ENCODE assay signal across 13 mouse cellular contexts in the genomic region with DNA sequence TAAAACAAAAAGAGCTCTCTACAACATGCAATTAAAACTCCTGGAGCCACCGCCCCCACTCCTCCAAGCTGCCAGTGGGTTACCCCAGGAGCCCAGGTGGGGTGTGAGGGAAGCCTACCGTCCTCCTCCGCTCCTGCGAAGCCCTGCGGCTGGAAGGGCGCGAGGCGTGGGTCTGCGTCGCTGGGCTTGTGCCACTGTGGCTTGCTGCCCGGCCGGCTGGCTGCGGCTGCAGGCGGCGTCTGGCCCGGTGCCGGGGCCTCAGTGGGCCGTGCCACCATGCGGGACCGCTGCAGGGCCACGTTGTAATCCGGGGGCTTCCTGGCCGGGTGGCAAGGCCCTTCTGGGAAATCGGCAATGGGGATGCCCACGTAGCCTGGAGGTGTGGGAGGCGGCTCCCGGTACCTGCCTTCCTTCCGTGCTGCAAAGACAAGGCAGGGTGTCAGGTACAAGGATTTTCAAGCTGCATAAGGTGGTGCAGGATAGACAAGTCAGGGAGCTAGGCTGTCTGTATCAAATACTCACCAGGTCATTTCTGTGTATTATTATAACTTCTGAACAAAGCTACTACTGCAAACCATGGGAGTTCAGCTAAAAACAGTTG.
DNase-seq lines count a peak whose midpoint lies in the region; ATAC-seq and TF ChIP-seq lines count a peak whose summit lies in the region.
"Had no signal": no experiment of that assay in that cellular context is flagged by ENCODE, and none has a peak within 500 bp of the region (broad histone marks: within the 10 kb centered on the region; RNA-seq: fewer than 3 reads in every experiment).

No protein-coding gene starts in this region.

- no peak for TF ChIP-seq CTCF in cerebellum, adult 2 months (IDR thresholded peaks at IDR 0.05; ENCODE audit: borderline replicate concordance, insufficient read depth, low read depth, low read length)

- 68% methylated on average over 28 of the region's 28 CpGs for WGBS in cerebellum, adult 2 months
- WGBS in neural tube, embryonic 15.5 days, result 93% methylated on average over 28 of the region's 28 CpGs

- peak overlapping the region; percentile 61 for H3K9ac ChIP-seq in ES-E14 (ENCODE audit: insufficient read depth, low read depth, low read length, poor library complexity, severe bottlenecking)
- H3K9ac ChIP-seq in neural tube, embryonic 15.5 days (replicated peaks), result no peak overlapping the region
- H3K9ac ChIP-seq: embryonic facial prominence, embryonic 12.5 days; lung, embryonic 14.5 days had no signal

- no peak overlapping the region for H3K4me2 ChIP-seq in neural tube, embryonic 15.5 days
- H3K4me2 ChIP-seq: embryonic facial prominence, embryonic 12.5 days; lung, embryonic 14.5 days had no signal

- DNase-seq in heart, postnatal 4 days, result peak; percentile 18
- DNase-seq in heart, adult 9 months (ENCODE audit: low spot score in 2 of 2), result no peak
- DNase-seq in ES-E14 (ENCODE audit: low read depth, low spot score), result peak; percentile 28
- DNase-seq in cerebellum, adult 2 months, result peak; percentile 50 to 53
- DNase-seq in Muller cell, postnatal 12 days (ENCODE audit: inconsistent ontology term), result no peak
- DNase-seq in kidney, postnatal 4 days, result no peak
- DNase-seq: adrenal gland, postnatal 25 days; lung, embryonic 14.5 days; thymus, postnatal 14 days had no signal

- in situ Hi-C loops in ES-E14 (cut with MboI; ENCODE audit: low sequenced_read_pairs in 2 of 2, unreplicated experiment in 2 of 2), result no loop called here

- H3K27ac ChIP-seq in ES-E14 (ENCODE audit: insufficient read depth, low read depth, low read length, poor library complexity, severe bottlenecking), result no peak overlapping the region
- no peak overlapping the region for H3K27ac ChIP-seq in cerebellum, adult 2 months (ENCODE audit: insufficient read depth, low read length)
- no peak overlapping the region for H3K27ac ChIP-seq in neural tube, embryonic 15.5 days (replicated peaks)
- H3K27ac ChIP-seq: embryonic facial prominence, embryonic 12.5 days; limb, embryonic 10.5 days had no signal

- H3K4me3 ChIP-seq in ES-E14 (ENCODE audit: insufficient read depth in 1 of 2, low read depth in 1 of 2, low read length in 2 of 2, poor library complexity in 1 of 2, severe bottlenecking in 1 of 2), result peak overlapping the region; percentile 55 to 67; a peak in 3 of 4 replicates
- peak overlapping the region; percentile 15 for H3K4me3 ChIP-seq in cerebellum, adult 2 months (replicated peaks; ENCODE audit: insufficient read depth, low read depth, low read length)
- no peak overlapping the region for H3K4me3 ChIP-seq in neural tube, embryonic 15.5 days (replicated peaks)
- H3K4me3 ChIP-seq: embryonic facial prominence, embryonic 12.5 days; limb, embryonic 10.5 days had no signal

- H3K27me3 ChIP-seq in cerebellum, adult 2 months (ENCODE audit: control insufficient read depth, insufficient read depth, low read length), result no peaks in the 10 kb centered on the region
- H3K27me3 ChIP-seq in neural tube, embryonic 15.5 days (replicated peaks), result no peaks in the 10 kb centered on the region
- H3K27me3 ChIP-seq: embryonic facial prominence, embryonic 12.5 days had no signal

- H3K36me3 ChIP-seq in ES-E14 (ENCODE audit: control insufficient read depth, insufficient read depth, low read length, poor library complexity, severe bottlenecking), result peaks cover 3% of the 10 kb centered on the region
- H3K36me3 ChIP-seq in neural tube, embryonic 15.5 days, result peaks cover 46% of the 10 kb centered on the region

- no peak for TF ChIP-seq POLR2A in cerebellum, adult 2 months (IDR thresholded peaks at IDR 0.05; ENCODE audit: borderline replicate concordance, insufficient read depth, low read length)

- H3K4me1 ChIP-seq in ES-E14 (ENCODE audit: control insufficient read depth in 2 of 2, insufficient read depth in 2 of 2, low read length in 2 of 2, poor library complexity in 1 of 2), result no peaks in the 10 kb centered on the region
- peaks cover 9% of the 10 kb centered on the region; the same call in 1 of the 2 replicates for H3K4me1 ChIP-seq in cerebellum, adult 2 months (ENCODE audit: control insufficient read depth, insufficient read depth, low read length)
- no peaks in the 10 kb centered on the region for H3K4me1 ChIP-seq in neural tube, embryonic 15.5 days
- H3K4me1 ChIP-seq: embryonic facial prominence, embryonic 12.5 days had no signal

- no peaks in the 10 kb centered on the region for H3K9me3 ChIP-seq in ES-E14 (ENCODE audit: control insufficient read depth, insufficient read depth, low read depth, low read length)
- H3K9me3 ChIP-seq in neural tube, embryonic 15.5 days (replicated peaks), result no peaks in the 10 kb centered on the region
- H3K9me3 ChIP-seq: embryonic facial prominence, embryonic 12.5 days; limb, embryonic 10.5 days had no signal

- 0 out of 2 replicates have a peak, but pooled peaks have one; percentile 41 for ATAC-seq in neural tube, embryonic 15.5 days (ENCODE audit: low FRiP score)
- ATAC-seq: inflammation-experienced regulatory T-cells, adult 6 months had no signal

TF ChIP-seq in ES-E14, 5 proteins besides CTCF, POLR2A, EP300 and RAD21:
- TF ChIP-seq HCFC1 (IDR thresholded peaks at IDR 0.05; ENCODE audit: borderline replicate concordance, insufficient read depth, low read length) (no peak), MAFK (IDR thresholded peaks at IDR 0.05; ENCODE audit: insufficient read depth, low read depth, low read length) (no peak), ZC3H11A (IDR thresholded peaks at IDR 0.05; ENCODE audit: borderline replicate concordance, low read depth, low read length) (no peak), ZNF384 (IDR thresholded peaks at IDR 0.05; ENCODE audit: low read depth, low read length) (no peak), CHD2 (IDR thresholded peaks at IDR 0.05; ENCODE audit: low read depth, low read length) (no peak)

Comparison
In these comparisons a context has a peak if more than half of its experiments do, and no peak if none do; other contexts are left out.
1. DNase-seq: peak in heart, postnatal 4 days (single experiment), ES-E14 (single experiment) and cerebellum, adult 2 months (2 of 2); none in heart, adult 9 months (0 of 2), Muller cell, postnatal 12 days (single experiment) and kidney, postnatal 4 days (0 of 2).